Mouse (Mus musculus): ENCODE results near the gene Nhsl2.

DNA sequence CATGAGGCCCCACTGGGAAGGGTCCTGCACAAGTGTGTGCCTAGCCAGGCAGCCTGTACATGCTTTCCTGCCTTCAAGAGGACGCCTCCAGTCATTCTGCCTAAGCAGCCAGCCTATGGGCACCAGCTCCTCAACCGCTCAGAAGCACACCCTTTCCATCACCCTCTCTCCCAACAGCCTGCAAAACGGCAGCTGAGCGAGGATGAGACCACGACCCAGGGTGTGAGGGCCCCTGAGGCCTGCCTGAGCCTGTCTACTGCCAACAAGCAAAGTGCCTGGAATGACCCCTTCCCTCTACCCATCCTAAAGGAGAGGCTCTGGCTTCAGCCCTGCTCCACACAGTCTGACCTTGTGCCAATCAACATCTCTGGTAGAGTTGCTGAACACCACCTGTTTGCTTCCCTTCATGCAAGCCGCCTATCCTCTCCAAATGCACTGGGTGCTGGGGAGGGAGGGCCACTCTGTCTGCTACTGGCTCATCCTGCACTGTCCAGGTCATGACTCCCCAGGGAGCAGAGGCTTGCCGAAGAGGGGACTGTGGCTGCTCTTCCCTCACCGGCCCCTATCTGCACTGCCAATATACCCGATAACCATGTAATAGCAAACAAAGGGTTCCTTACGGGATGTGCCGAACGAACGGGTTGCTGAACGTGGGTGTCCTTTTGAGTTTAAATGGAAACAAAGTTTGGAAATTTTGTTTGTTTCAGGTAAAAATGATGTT lies 224.6 kb downstream of the Nhsl2 start:
- TF ChIP-seq CTCF (IDR thresholded peaks at IDR 0.05) = no peak
- TF ChIP-seq EP300 (IDR thresholded peaks at IDR 0.05) = no peak

Data from lung, postnatal 0 days (tissue).